Mouse (Mus musculus) hindbrain, embryonic 15.5 days (tissue): ENCODE measurements at regions not wholly inside any gene's neighbourhood (a gene's known extent, or its start where the extent isn't known, plus 50 kb on each side); places are given as distances from the start of the nearest gene placed in this dataset.

Source experiments
- ATAC-seq: fragments of 200-750 bp; cut with Nextera tagmentation; 2 replicates; pipeline ENCODE4 v1.8.0; 2017; ENCODE audit warnings: low read depth, moderate number of reproducible peaks, moderate TSS enrichment; ENCODE audit not compliant: low FRiP score
- H3K27ac ChIP-seq: fragments of 300-500 bp; sonication (generic); replicated peaks from 2 replicates; pipeline ENCODE4 v1.5.1; 2015; ENCODE audit warnings: mild to moderate bottlenecking, inconsistent platforms
- H3K27me3 ChIP-seq: fragments of 300-500 bp; sonication (generic); 2 replicates; pipeline ENCODE4 v1.6.1; 2015; ENCODE audit warnings: control low read depth, inconsistent platforms
- H3K36me3 ChIP-seq: fragments of 300-500 bp; sonication (generic); 2 replicates; pipeline ENCODE4 v1.6.1; 2015; ENCODE audit warnings: control low read depth, inconsistent platforms
- H3K4me1 ChIP-seq: fragments of 300-500 bp; sonication (generic); replicated peaks from 2 replicates; pipeline ENCODE4 v1.6.1; 2015; ENCODE audit warnings: control low read depth, inconsistent platforms
- H3K4me2 ChIP-seq: fragments of 300-500 bp; sonication (generic); 2 replicates; pipeline ENCODE4 v1.6.1; 2015; ENCODE audit warnings: moderate library complexity, mild to moderate bottlenecking, inconsistent platforms
- H3K4me3 ChIP-seq: fragments of 300-500 bp; sonication (generic); 2 replicates; pipeline ENCODE4 v1.5.1; 2015; ENCODE audit warnings: mild to moderate bottlenecking, inconsistent platforms
- H3K9ac ChIP-seq: fragments of 300-500 bp; sonication (generic); 2 replicates; pipeline ENCODE4 v1.6.1; 2015; ENCODE audit warnings: inconsistent platforms
- H3K9me3 ChIP-seq: fragments of 300-500 bp; sonication (generic); 2 replicates; pipeline ENCODE4 v1.6.1; 2016; ENCODE audit warnings: control low read depth, inconsistent platforms
- WGBS: fragments of 180-500 bp; shearing (Covaris S2); methylation state at CpG from one replicate; pipeline ENCODE4 v1.1.7; 2015; 5-methylcytosine and 5-hydroxymethylcytosine counted together

DNA sequence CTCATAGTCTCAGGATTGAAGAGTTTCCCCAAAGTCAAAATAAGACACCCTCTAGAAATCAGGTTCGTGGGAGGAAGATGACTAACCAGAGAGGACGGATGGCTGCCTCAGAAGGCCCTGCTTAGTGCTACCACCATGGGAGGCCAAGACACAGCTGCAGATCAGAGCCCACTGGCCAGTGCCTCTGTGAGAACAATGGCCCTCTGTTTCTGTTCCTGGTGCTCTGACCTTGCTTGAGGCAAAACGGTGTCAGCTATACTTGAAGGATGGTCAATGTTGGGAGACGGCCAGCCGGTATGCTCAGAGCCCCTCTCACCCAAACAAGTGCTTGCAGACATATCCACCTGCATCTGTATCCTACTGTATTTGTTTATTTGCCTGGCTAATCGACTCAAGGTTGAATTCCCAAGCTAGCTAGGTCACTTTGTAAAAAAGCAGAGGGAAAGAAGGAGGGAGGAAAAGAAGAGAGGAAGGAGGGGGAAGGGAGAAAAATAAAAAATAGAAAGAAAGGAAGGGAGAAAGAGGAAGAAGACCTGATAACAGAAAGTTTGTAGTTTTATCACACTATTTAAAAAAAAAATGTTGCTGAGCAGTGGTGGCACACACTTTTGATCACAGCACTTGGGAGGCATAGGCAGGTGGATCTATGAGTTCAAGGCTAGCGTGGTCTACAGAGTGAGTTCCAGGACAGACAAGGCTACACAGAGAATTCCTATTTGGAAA, 112.7 kb downstream of the Fam204a start:
- no peak for ATAC-seq
- no peaks in the 10 kb centered on the region for H3K36me3 ChIP-seq
- H3K4me2 ChIP-seq, result no peak overlapping the region
- no peaks in the 10 kb centered on the region for H3K9me3 ChIP-seq
- WGBS, result 40% methylated on average over 7 of the region's 7 CpGs
- H3K4me3 ChIP-seq, result no peak overlapping the region
- H3K4me1 ChIP-seq, result no peaks in the 10 kb centered on the region
- H3K9ac ChIP-seq, result no peak overlapping the region
- no peaks in the 10 kb centered on the region for H3K27me3 ChIP-seq
- no peak overlapping the region for H3K27ac ChIP-seq

GRCm38 (mm10) chr19:60110278-60110677, 116.2 kb downstream of the Fam204a start:
- Histone ChIP-seq H3K27ac (no peak overlapping the region), H3K4me2 (no peak overlapping the region), H3K27me3 (no peaks in the 10 kb centered on the region), H3K9me3 (no peaks in the 10 kb centered on the region), H3K4me3 (no peak overlapping the region), H3K36me3 (no peaks in the 10 kb centered on the region), H3K4me1 (no peaks in the 10 kb centered on the region), H3K9ac (no peak overlapping the region)
- ATAC-seq, result no peak
- 80% methylated on average over 6 of the region's 6 CpGs for WGBS

- no peak for ATAC-seq
- Histone ChIP-seq H3K9ac (no peak overlapping the region), H3K27ac (no peak overlapping the region), H3K4me2 (no peak overlapping the region), H3K27me3 (no peaks in the 10 kb centered on the region), H3K9me3 (no peaks in the 10 kb centered on the region), H3K36me3 (no peaks in the 10 kb centered on the region), H3K4me1 (no peaks in the 10 kb centered on the region), H3K4me3 (no peak overlapping the region)
- WGBS, result 52% methylated on average over 8 of the region's 8 CpGs
Observed at GRCm38 (mm10) chr19:60109488-60109887, 117.0 kb downstream of the Fam204a start.

DNA sequence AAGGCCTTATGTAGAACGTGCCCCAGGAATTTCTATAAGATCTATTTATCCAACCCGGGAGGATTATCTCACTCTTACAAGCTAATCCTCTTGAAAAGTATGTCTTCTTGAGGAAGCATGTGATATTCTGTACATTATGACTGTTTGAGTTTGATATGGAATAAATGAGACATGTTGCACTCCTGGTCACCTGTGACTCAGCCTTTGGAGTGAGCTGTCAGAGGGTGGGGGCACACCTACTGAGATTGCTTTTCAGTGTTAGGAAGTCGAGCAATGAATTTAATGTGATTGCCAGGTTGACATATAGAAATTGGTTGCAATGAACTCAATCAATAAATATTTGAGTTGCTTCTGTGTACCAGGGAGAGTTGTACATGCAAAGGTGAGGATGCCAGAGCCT, 128.6 kb downstream of the Fam204a start:
- WGBS, result 82% methylated on average over 3 of the region's 3 CpGs
- no peaks in the 10 kb centered on the region for H3K27me3 ChIP-seq

GRCm38 (mm10) chr19:60074986-60075385, 131.5 kb upstream of the Rab11fip2 start:
- no peak overlapping the region for H3K27ac ChIP-seq
- H3K27me3 ChIP-seq, result no peaks in the 10 kb centered on the region
- H3K4me1 ChIP-seq, result no peaks in the 10 kb centered on the region
- no peak overlapping the region for H3K9ac ChIP-seq
- H3K4me2 ChIP-seq, result no peak overlapping the region
- H3K9me3 ChIP-seq, result no peaks in the 10 kb centered on the region
- no peak overlapping the region for H3K4me3 ChIP-seq
- H3K36me3 ChIP-seq, result no peaks in the 10 kb centered on the region
- WGBS, result 49% methylated on average over 3 of the region's 3 CpGs
- no peak for ATAC-seq

More for the DNA sequence above, 128.6 kb downstream of the Fam204a start:
- Histone ChIP-seq H3K4me3 (no peak overlapping the region), H3K9me3 (no peaks in the 10 kb centered on the region), H3K4me2 (no peak overlapping the region), H3K27ac (no peak overlapping the region), H3K9ac (no peak overlapping the region), H3K4me1 (no peaks in the 10 kb centered on the region), H3K36me3 (no peaks in the 10 kb centered on the region)
- no peak for ATAC-seq

- no peak overlapping the region for H3K4me2 ChIP-seq
- no peaks in the 10 kb centered on the region for H3K36me3 ChIP-seq
- WGBS, result 7% methylated on average over 1 of the region's 1 CpGs
- no peaks in the 10 kb centered on the region for H3K9me3 ChIP-seq
- H3K27ac ChIP-seq, result no peak overlapping the region
- H3K9ac ChIP-seq, result no peak overlapping the region
- no peak for ATAC-seq
- no peaks in the 10 kb centered on the region for H3K4me1 ChIP-seq
- H3K27me3 ChIP-seq, result no peaks in the 10 kb centered on the region
- no peak overlapping the region for H3K4me3 ChIP-seq
Observed at GRCm38 (mm10) chr19:60073328-60073727, 129.9 kb upstream of the Rab11fip2 start.

DNA sequence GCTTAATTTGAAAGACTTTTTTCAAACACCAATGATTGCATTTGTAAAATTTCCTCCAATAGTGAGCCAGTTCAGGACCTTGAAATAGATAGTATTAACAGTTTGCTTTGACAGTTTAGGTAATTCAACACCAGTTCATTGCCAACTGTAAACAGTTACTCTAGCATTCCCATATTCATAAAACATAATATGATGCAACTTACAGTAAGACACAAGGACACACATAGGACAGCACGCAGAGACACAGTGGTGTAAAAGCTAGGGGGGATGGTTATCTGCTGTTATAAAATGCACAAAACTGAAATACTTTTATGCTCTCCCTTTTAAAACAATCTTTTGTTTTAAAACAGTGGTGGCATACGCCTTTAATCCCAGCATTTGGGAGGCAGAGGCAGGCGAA, 122.7 kb upstream of the Rab11fip2 start:
- H3K27me3 ChIP-seq, result no peaks in the 10 kb centered on the region
- no peak overlapping the region for H3K9ac ChIP-seq
- no peak overlapping the region for H3K27ac ChIP-seq
- H3K9me3 ChIP-seq, result no peaks in the 10 kb centered on the region
- ATAC-seq, result no peak
- H3K4me3 ChIP-seq, result no peak overlapping the region
- 90% methylated on average over 3 of the region's 3 CpGs for WGBS
- no peaks in the 10 kb centered on the region for H3K4me1 ChIP-seq
- no peaks in the 10 kb centered on the region for H3K36me3 ChIP-seq
- H3K4me2 ChIP-seq, result no peak overlapping the region

DNA sequence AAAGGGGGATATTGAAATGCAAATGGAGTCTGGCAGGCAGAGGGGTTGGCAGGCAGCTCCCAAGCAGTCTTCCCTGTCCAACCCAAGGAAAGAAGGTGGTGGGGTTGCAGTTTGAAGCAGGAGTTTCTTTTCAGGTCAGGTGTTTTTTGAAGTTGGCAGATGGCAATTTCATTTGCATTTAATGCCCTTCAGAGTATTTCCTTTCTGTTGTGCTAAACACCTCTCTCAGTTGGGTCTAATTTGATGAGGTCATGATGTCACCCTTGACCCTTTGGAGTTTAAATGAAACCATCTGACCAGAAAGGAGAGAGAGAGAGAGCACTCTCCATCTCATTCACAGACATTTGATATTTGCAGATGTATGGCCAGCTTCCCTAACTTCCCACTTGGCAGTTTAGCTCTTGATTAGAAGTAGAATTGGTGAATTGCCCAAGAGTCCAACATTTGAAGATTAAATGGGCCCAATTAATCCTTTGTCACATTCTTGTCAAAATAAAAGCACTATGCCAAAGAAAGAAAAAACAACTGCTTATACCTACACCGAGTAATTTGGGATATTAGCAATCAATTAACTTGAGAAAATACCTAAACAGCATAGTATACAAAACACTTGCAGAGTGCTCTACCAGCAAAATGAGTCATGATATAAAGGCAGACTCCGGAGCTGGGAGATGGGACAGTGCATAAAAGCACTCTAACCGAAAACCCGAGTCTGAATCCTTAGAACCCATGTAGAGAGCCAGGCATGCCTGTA, 111.8 kb upstream of the Rab11fip2 start:
- 88% methylated on average over 4 of the region's 4 CpGs for WGBS
- no peaks in the 10 kb centered on the region for H3K4me1 ChIP-seq

DNA sequence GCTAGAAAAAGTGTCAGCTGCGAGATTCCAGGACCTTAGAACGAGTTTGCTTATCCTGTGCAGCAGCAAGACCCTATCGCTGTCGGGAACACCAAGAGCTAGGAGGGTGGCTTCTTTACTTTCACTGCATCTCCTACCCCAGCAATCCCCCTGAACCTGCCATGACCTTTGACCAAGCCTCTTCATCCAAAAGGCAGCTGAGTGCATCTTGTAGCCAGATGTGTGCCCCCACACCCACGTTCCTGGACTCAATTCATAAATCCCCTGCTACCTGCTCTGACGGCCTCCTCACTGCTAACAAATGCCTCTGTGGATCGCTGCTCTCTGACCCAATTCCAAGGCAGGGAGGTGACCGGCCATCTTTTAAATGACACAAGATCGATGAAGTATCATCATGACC, 107.7 kb upstream of the Rab11fip2 start:
- H3K27me3 ChIP-seq, result no peaks in the 10 kb centered on the region
- no peak overlapping the region for H3K4me3 ChIP-seq
- ATAC-seq, result no peak
- H3K36me3 ChIP-seq, result no peaks in the 10 kb centered on the region
- H3K27ac ChIP-seq, result no peak overlapping the region
- no peak overlapping the region for H3K4me2 ChIP-seq
- no peak overlapping the region for H3K9ac ChIP-seq
- H3K9me3 ChIP-seq, result no peaks in the 10 kb centered on the region
- H3K4me1 ChIP-seq, result no peaks in the 10 kb centered on the region
- 81% methylated on average over 9 of the region's 9 CpGs for WGBS

More for the DNA sequence above, 111.8 kb upstream of the Rab11fip2 start:
- Histone ChIP-seq H3K9ac (no peak overlapping the region), H3K4me2 (no peak overlapping the region), H3K4me3 (no peak overlapping the region), H3K36me3 (no peaks in the 10 kb centered on the region), H3K27me3 (no peaks in the 10 kb centered on the region), H3K9me3 (no peaks in the 10 kb centered on the region), H3K27ac (no peak overlapping the region)
- ATAC-seq, result no peak

GRCm38 (mm10) chr19:60040721-60041120, 97.3 kb upstream of the Rab11fip2 start:
- ATAC-seq, result no peak
- H3K4me1 ChIP-seq, result no peaks in the 10 kb centered on the region
- H3K36me3 ChIP-seq, result no peaks in the 10 kb centered on the region

GRCm38 (mm10) chr19:60032667-60033066, 89.2 kb upstream of the Rab11fip2 start:
- 0 out of 2 replicates have a peak, but pooled peaks cover 5% of the 10 kb centered on the region for H3K4me1 ChIP-seq
- H3K36me3 ChIP-seq, result no peaks in the 10 kb centered on the region
- no peaks in the 10 kb centered on the region for H3K9me3 ChIP-seq
- H3K27me3 ChIP-seq, result no peaks in the 10 kb centered on the region
- H3K9ac ChIP-seq, result no peak overlapping the region
- WGBS, result 85% methylated on average over 2 of the region's 2 CpGs
- ATAC-seq, result no peak
- H3K4me2 ChIP-seq, result no peak overlapping the region
- H3K4me3 ChIP-seq, result no peak overlapping the region
- H3K27ac ChIP-seq, result no peak overlapping the region

More at GRCm38 (mm10) chr19:60040721-60041120, 97.3 kb upstream of the Rab11fip2 start:
- no peak overlapping the region for H3K4me2 ChIP-seq
- H3K27me3 ChIP-seq, result no peaks in the 10 kb centered on the region
- no peak overlapping the region for H3K27ac ChIP-seq
- no peak overlapping the region for H3K4me3 ChIP-seq
- H3K9me3 ChIP-seq, result no peaks in the 10 kb centered on the region
- no peak overlapping the region for H3K9ac ChIP-seq

- Histone ChIP-seq H3K4me1 (0 out of 2 replicates have a peak, but pooled peaks cover 5% of the 10 kb centered on the region), H3K27me3 (no peaks in the 10 kb centered on the region), H3K9ac (no peak overlapping the region), H3K4me3 (no peak overlapping the region), H3K36me3 (no peaks in the 10 kb centered on the region), H3K9me3 (no peaks in the 10 kb centered on the region), H3K4me2 (no peak overlapping the region), H3K27ac (peak overlapping the region; percentile 55)
- peak; percentile 75; the same call in 1 of the 2 replicates for ATAC-seq
- 67% methylated on average over 3 of the region's 3 CpGs for WGBS
Observed at GRCm38 (mm10) chr19:60030212-60030788, 86.8 kb upstream of the Rab11fip2 start.
